Mouse (Mus musculus): Measurements from ENCODE around the gene Sema6b. TPM values are rescaled to one million over a fixed set of nuclear protein-coding genes. Genes with fewer than 3 reads are reported as not detected.

Gene Sema6b
- total RNA-seq, 2 experiments from 2014 or later = 9.8 to 12.1 TPM

- intact Hi-C loops (cut with DNase I; ENCODE audit: low total_unique reads) = no loop called here
- DNase-seq = no peak
These were observed 8.9 kb upstream of the Sema6b start for GRCm38 (mm10) chr17:56148790-56149618.

- DNase-seq = no peak
- intact Hi-C loops (cut with DNase I; ENCODE audit: low total_unique reads) = no loop called here
These were observed 8.1 kb upstream of the Sema6b start for GRCm38 (mm10) chr17:56148280-56148679.

GRCm38 (mm10) chr17:56147420-56147819, 7.3 kb upstream of the Sema6b start:
- intact Hi-C loops (cut with DNase I; ENCODE audit: low total_unique reads) = no loop called here

GRCm38 (mm10) chr17:56146131-56146530, 6.0 kb upstream of the Sema6b start:
- no peak for DNase-seq
- intact Hi-C loops (cut with DNase I; ENCODE audit: low total_unique reads) = no loop called here

More at GRCm38 (mm10) chr17:56147420-56147819, 7.3 kb upstream of the Sema6b start:
- no peak for DNase-seq

- intact Hi-C loops (cut with DNase I; ENCODE audit: low total_unique reads) = no loop called here
These were observed 4.4 kb upstream of the Sema6b start for GRCm38 (mm10) chr17:56144546-56144945.

GRCm38 (mm10) chr17:56141702-56142605, 1.8 kb upstream of the Sema6b start:
- intact Hi-C loops (cut with DNase I; ENCODE audit: low total_unique reads) = no loop called here

More at GRCm38 (mm10) chr17:56144546-56144945, 4.4 kb upstream of the Sema6b start:
- no peak for DNase-seq

GRCm38 (mm10) chr17:56139355-56139754, 788 bp downstream of the Sema6b start:
- intact Hi-C loops (cut with DNase I; ENCODE audit: low total_unique reads) = no loop called here
- peak; percentile 27 for DNase-seq

More at GRCm38 (mm10) chr17:56141702-56142605, 1.8 kb upstream of the Sema6b start:
- peak; percentile 46 for DNase-seq

GRCm38 (mm10) chr17:56137839-56138613, 2.1 kb downstream of the Sema6b start:
- no peak for DNase-seq
- intact Hi-C loops (cut with DNase I; ENCODE audit: low total_unique reads) = no loop called here

GRCm38 (mm10) chr17:56136558-56136957, 3.6 kb downstream of the Sema6b start:
- DNase-seq = no peak
- intact Hi-C loops (cut with DNase I; ENCODE audit: low total_unique reads) = no loop called here

- peak; percentile 77 for DNase-seq
- intact Hi-C loops (cut with DNase I; ENCODE audit: low total_unique reads) = loop anchor here (5.0 kb wide), 1 partner anchor 118 kb away; no protein-coding TSS in a partner anchor
These were observed 5.6 kb downstream of the Sema6b start for GRCm38 (mm10) chr17:56134463-56134971.

- intact Hi-C loops (cut with DNase I; ENCODE audit: low total_unique reads) = loop anchor here (2.0 to 5.0 kb wide), 2 partner anchors 25 to 119 kb away; no protein-coding TSS in a partner anchor
- peak; percentile 67 for DNase-seq
These were observed 6.4 kb downstream of the Sema6b start for GRCm38 (mm10) chr17:56133457-56134363.

GRCm38 (mm10) chr17:56132661-56133060, 7.5 kb downstream of the Sema6b start:
- DNase-seq = no peak
- intact Hi-C loops (cut with DNase I; ENCODE audit: low total_unique reads) = loop anchor here (2.0 to 5.0 kb wide), 2 partner anchors 26 to 120 kb away; no protein-coding TSS in a partner anchor

GRCm38 (mm10) chr17:56131814-56132213, 8.3 kb downstream of the Sema6b start:
- intact Hi-C loops (cut with DNase I; ENCODE audit: low total_unique reads) = loop anchor here (2.0 to 5.0 kb wide), 2 partner anchors 27 to 120 kb away; no protein-coding TSS in a partner anchor
- peak; percentile 69 for DNase-seq

- intact Hi-C loops (cut with DNase I; ENCODE audit: low total_unique reads) = loop anchor here (5.0 kb wide), 1 partner anchor 121 kb away; no protein-coding TSS in a partner anchor
- no peak for DNase-seq
These were observed 9.0 kb downstream of the Sema6b start for GRCm38 (mm10) chr17:56131136-56131535.

- DNase-seq = no peak
- intact Hi-C loops (cut with DNase I; ENCODE audit: low total_unique reads) = no loop called here
These were observed 11.9 kb downstream of the Sema6b start for GRCm38 (mm10) chr17:56128246-56128645.

- intact Hi-C loops (cut with DNase I; ENCODE audit: low total_unique reads) = no loop called here
- no peak for DNase-seq
These were observed 14.0 kb downstream of the Sema6b start for GRCm38 (mm10) chr17:56126175-56126574.

- DNase-seq = no peak
- intact Hi-C loops (cut with DNase I; ENCODE audit: low total_unique reads) = no loop called here
These were observed 14.9 kb downstream of the Sema6b start for GRCm38 (mm10) chr17:56125276-56125630.
